Mouse (Mus musculus) MEL (cell line): ENCODE measurements around the gene Tyw1.

Experiments
- CTCF ChIP-seq, 3 experiments: IDR thresholded peaks in 2 of 3; conservative IDR thresholded peaks in 1 of 3; 2 replicates each; pipeline ENCODE4 v1.5.1; 2011 to 2012; ENCODE audit warnings: low read length in 3 of 3, low read depth in 2 of 3, mild to moderate bottlenecking in 2 of 3, improper control_type of control experiment in 1 of 3, inconsistent platforms in 1 of 3, mixed read lengths in 1 of 3, moderate library complexity in 1 of 3; ENCODE audit not compliant: control insufficient read depth in 1 of 3, insufficient read depth in 1 of 3, poor library complexity in 1 of 3, severe bottlenecking in 1 of 3
- EP300 ChIP-seq, 2 experiments: IDR thresholded peaks; 2 replicates each; pipeline ENCODE4 v1.6.1; 2011; ENCODE audit warnings: improper control_type of control experiment in 2 of 2, low read length in 2 of 2, low read depth in 1 of 2, mild to moderate bottlenecking in 1 of 2
- KAT2A ChIP-seq: conservative IDR thresholded peaks from 2 replicates; pipeline ENCODE4 v1.6.1; 2012; ENCODE audit warnings: low read depth, low read length, improper control_type of control experiment, inconsistent platforms
- MAZ ChIP-seq: IDR thresholded peaks from 2 replicates; pipeline ENCODE4 v1.6.1; 2012; ENCODE audit warnings: low read depth, mild to moderate bottlenecking, inconsistent platforms, low read length, improper control_type of control experiment
- NELFE ChIP-seq: IDR thresholded peaks from 2 replicates; pipeline ENCODE4 v1.6.1; 2011; ENCODE audit warnings: low read depth, low read length, improper control_type of control experiment
- POLR2AphosphoS2 ChIP-seq: IDR thresholded peaks from 2 replicates; pipeline ENCODE4 v1.6.1; 2011; ENCODE audit warnings: low read length, improper control_type of control experiment
- SMC3 ChIP-seq: IDR thresholded peaks from 2 replicates; pipeline ENCODE4 v1.6.1; 2011; ENCODE audit warnings: low read depth, low read length, improper control_type of control experiment
- TBP ChIP-seq: IDR thresholded peaks from 2 replicates; pipeline ENCODE4 v1.8.0; 2011; ENCODE audit warnings: low read depth, low read length, improper control_type of control experiment

- TF ChIP-seq CTCF (IDR thresholded peaks at IDR 0.05 in 2 of 3, conservative IDR thresholded peaks at IDR 0.05 in 1 of 3; ENCODE audit: control insufficient read depth in 1 of 3, insufficient read depth in 1 of 3, low read depth in 2 of 3, low read length in 3 of 3, poor library complexity in 1 of 3, severe bottlenecking in 1 of 3) (no peak), POLR2AphosphoS2 (no peak), MAZ (no peak), TBP (no peak), KAT2A (no peak), EP300 (IDR thresholded peaks at IDR 0.05; ENCODE audit: low read depth in 1 of 2, low read length in 2 of 2) (no peak), NELFE (no peak), SMC3 (no peak)
These were observed 112.8 kb downstream of the Tyw1 start for GRCm38 (mm10) chr5:130368236-130368635.
